Mouse (Mus musculus) olfactory bulb, adult 2 months (tissue): ENCODE measurements around the gene Gnl1.

Experiments
- CTCF ChIP-seq: fragments of 200-500 bp; IDR thresholded peaks from 2 replicates; pipeline ENCODE4 v1.5.1; 2012; ENCODE audit warnings: low read depth, mild to moderate bottlenecking, low read length, moderate library complexity; ENCODE audit not compliant: insufficient read depth
- POLR2A ChIP-seq: fragments of 200-500 bp; IDR thresholded peaks from 2 replicates; pipeline ENCODE4 v1.6.1; 2012; ENCODE audit warnings: mild to moderate bottlenecking, low read depth, low read length, moderate library complexity; ENCODE audit not compliant: insufficient read depth

GRCm38 (mm10) chr17:36028879-36029619 is 49.4 kb downstream of the Gnl1 start:
- TF ChIP-seq CTCF, result no peak
- no peak for TF ChIP-seq POLR2A
